Mouse (Mus musculus): ENCODE measurements around the gene Slc30a7. TPM values are rescaled to one million over a fixed set of nuclear protein-coding genes. Genes with fewer than 3 reads are reported as not detected.

The Slc30a7 gene
- 30.3 and 34.6 TPM in 2 replicates for polyA plus RNA-seq (2015; fragmentation: Nextera tagmentation; extraction: Ambion mirVana)

DNA sequence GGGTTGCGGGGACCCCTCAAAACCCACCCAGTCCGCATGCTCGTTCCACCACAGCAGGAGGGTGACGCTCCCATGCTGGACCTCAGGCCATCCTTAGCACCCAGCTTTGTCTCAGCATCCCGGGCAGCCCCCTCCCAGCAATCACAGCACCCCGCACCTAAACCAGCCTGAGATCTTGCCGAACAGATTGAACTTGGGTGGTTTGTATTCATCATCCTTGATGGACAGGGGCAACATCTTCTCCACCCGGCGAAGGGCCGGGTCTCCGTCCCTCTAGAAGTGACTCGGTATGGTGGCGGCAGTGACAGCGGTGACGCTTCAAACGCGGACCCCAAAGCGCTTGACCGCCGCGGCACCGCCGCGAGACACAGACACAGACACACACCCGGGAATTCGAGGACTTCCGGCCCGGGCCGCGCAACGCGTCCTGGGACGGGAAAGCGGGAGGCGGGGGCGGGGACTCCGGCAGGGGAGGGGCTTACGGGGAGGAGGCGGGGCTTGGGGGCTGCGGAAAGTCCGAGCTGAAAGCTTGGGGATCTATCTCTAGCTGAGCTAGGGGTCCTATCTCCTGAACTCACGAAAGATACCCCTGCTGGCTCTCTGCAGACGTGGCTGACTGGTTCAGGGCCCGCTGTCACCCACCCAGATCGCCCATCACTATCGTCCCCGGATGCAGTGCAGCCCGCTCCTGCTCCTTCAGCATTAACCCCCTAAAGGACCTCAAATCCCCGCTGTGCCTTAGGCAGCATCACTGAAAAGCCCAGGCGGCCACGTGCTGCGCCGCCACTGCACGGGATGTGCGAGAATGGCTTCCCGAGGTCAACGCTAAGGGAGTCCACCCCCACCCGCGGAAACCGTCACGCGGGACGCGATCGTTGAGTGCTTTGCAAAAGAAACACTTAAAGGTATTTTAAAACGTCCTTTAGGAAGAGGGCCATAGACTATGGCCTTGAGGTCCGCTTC is at the start of gene Slc30a7, which contains the start of gene Extl2:
Slc30a7 (minus strand) TSS at position 429 of the 963 bp plus-strand sequence.
Extl2 (plus strand) TSS at position 485 of the 963 bp plus-strand sequence.
- Histone ChIP-seq H3K9ac (ENCODE audit: low read length) (peak within 1 kb of the TSS; percentile 83), H3K27me3 (ENCODE audit: control insufficient read depth, insufficient read depth, low read depth, low read length) (no peaks in the 10 kb centered on the region), H3K4me2 (ENCODE audit: low read depth, low read length) (peak within 1 kb of the TSS; percentile 99), H3K36me3 (ENCODE audit: control insufficient read depth, insufficient read depth, low read length) (peaks cover 8% of the 10 kb centered on the region; the same call in 1 of the 2 replicates), H3K4me1 (replicated peaks; ENCODE audit: control insufficient read depth, insufficient read depth, low read length) (peaks cover 9% of the 10 kb centered on the region), H3K27ac (ENCODE audit: low read length) (peak within 1 kb of the TSS; percentile 90), H3K9me3 (ENCODE audit: control insufficient read depth, low read length) (no peaks in the 10 kb centered on the region), H3K4me3 (ENCODE audit: low read length) (peak within 1 kb of the TSS; percentile 89)
- under 1% methylated on average over 67 of the region's 67 CpGs for WGBS
- peak; percentile 96 for ATAC-seq (ENCODE audit: low read depth)

DNA sequence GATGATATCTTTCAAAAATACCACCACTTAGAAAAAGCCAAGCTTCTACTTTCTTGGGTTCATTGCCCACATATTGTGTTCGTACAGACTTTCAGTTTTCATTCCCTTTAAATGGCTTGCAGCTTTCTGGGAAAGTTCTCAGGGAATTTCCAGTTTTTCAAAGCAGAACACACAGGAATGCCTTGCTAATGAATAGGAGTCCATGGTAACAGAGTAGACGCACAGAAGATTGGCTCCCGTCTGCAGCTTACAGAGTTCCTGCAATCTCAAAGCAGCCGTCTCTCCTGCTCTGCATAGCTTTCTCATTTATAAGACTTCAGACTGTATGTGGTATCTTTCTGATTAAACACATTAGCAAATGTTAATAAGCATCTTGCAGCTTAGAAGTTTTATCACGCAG is 39.8 kb upstream of the Slc30a7 start:
- H3K27ac ChIP-seq (ENCODE audit: low read length): no peak overlapping the region
- H3K4me2 ChIP-seq (ENCODE audit: low read depth, low read length): no peak overlapping the region
- no peaks in the 10 kb centered on the region for H3K4me1 ChIP-seq (replicated peaks; ENCODE audit: control insufficient read depth, insufficient read depth, low read length)
- no peak overlapping the region for H3K9ac ChIP-seq (ENCODE audit: low read length)
- no peaks in the 10 kb centered on the region for H3K36me3 ChIP-seq (ENCODE audit: control insufficient read depth, insufficient read depth, low read length)
- ATAC-seq (ENCODE audit: low read depth): no peak
- no peaks in the 10 kb centered on the region for H3K9me3 ChIP-seq (ENCODE audit: control insufficient read depth, low read length)
- no peak overlapping the region for H3K4me3 ChIP-seq (ENCODE audit: low read length)
- H3K27me3 ChIP-seq (ENCODE audit: control insufficient read depth, insufficient read depth, low read depth, low read length): no peaks in the 10 kb centered on the region
- WGBS: 56% methylated on average over 5 of the region's 5 CpGs

DNA sequence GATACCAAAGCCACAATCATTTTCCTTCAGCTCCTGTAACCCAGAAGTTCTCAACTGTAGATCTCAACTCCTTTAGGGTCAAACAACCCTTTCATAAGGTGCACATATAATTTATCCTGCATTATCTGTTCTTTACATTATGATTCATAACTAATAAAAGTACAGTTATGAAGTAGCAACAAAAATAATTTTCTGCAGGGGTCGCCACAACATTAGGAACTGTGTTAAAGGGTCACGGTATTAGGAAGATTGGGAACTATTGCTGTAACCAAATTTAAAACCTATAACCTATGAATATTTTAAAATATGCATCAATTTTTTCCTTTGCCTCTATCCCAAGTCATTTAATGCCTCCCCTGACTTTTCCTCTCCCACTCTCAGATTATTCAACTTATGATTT is 38.8 kb upstream of the Slc30a7 start:
- WGBS: 52% methylated on average over 2 of the region's 2 CpGs
- ATAC-seq (ENCODE audit: low read depth): no peak

DNA sequence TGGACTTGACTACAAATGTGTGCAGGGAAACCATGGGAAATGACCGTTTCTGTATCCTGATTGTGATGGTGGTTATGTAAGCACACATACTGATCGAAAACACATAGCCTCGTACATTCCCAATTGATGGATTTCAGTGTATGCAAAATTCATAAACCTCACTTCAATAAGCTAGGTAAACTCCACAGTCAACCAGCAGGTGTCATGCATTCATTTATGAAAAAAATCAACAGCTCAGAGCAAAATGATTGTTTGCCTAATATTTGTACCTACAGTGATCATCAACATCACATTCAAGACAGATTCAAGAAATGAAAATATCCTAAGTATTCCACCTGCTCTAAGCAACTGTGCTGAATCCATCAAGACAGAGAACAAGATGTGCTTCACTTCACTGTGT is 33.6 kb upstream of the Slc30a7 start:
- no peaks in the 10 kb centered on the region for H3K4me1 ChIP-seq (replicated peaks; ENCODE audit: control insufficient read depth, insufficient read depth, low read length)
- H3K4me2 ChIP-seq (ENCODE audit: low read depth, low read length): no peak overlapping the region
- no peak for ATAC-seq (ENCODE audit: low read depth)
- no peak overlapping the region for H3K9ac ChIP-seq (ENCODE audit: low read length)
- 75% methylated on average over 3 of the region's 3 CpGs for WGBS
- no peak overlapping the region for H3K4me3 ChIP-seq (ENCODE audit: low read length)
- no peaks in the 10 kb centered on the region for H3K9me3 ChIP-seq (ENCODE audit: control insufficient read depth, low read length)
- no peaks in the 10 kb centered on the region for H3K36me3 ChIP-seq (ENCODE audit: control insufficient read depth, insufficient read depth, low read length)
- H3K27me3 ChIP-seq (ENCODE audit: control insufficient read depth, insufficient read depth, low read depth, low read length): no peaks in the 10 kb centered on the region
- H3K27ac ChIP-seq (ENCODE audit: low read length): no peak overlapping the region

More for the DNA sequence above, 38.8 kb upstream of the Slc30a7 start:
- no peak overlapping the region for H3K4me3 ChIP-seq (ENCODE audit: low read length)
- no peaks in the 10 kb centered on the region for H3K36me3 ChIP-seq (ENCODE audit: control insufficient read depth, insufficient read depth, low read length)
- no peak overlapping the region for H3K27ac ChIP-seq (ENCODE audit: low read length)
- no peaks in the 10 kb centered on the region for H3K4me1 ChIP-seq (replicated peaks; ENCODE audit: control insufficient read depth, insufficient read depth, low read length)
- no peaks in the 10 kb centered on the region for H3K9me3 ChIP-seq (ENCODE audit: control insufficient read depth, low read length)
- no peak overlapping the region for H3K4me2 ChIP-seq (ENCODE audit: low read depth, low read length)
- H3K27me3 ChIP-seq (ENCODE audit: control insufficient read depth, insufficient read depth, low read depth, low read length): no peaks in the 10 kb centered on the region
- no peak overlapping the region for H3K9ac ChIP-seq (ENCODE audit: low read length)

DNA sequence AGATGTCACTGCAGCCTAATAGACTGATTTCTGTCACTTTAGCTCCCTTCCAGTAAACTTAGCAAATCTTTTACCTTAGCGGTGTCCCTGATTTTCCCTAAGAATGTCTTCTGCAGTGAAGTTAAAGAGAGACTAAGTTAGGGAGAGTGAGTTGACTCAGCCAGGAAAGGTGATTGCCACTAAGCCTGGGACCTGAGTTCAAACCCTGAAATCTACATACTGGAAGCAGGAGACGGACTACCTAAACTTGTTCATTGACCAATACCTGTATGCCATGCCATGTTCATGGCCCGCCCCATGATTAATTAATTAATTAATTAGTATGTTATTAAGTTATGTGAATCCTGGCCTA is 26.6 kb upstream of the Slc30a7 start:
- WGBS: 63% methylated on average over 3 of the region's 3 CpGs
- H3K4me1 ChIP-seq (replicated peaks; ENCODE audit: control insufficient read depth, insufficient read depth, low read length): no peaks in the 10 kb centered on the region
- no peaks in the 10 kb centered on the region for H3K9me3 ChIP-seq (ENCODE audit: control insufficient read depth, low read length)
- H3K9ac ChIP-seq (ENCODE audit: low read length): no peak overlapping the region
- H3K4me2 ChIP-seq (ENCODE audit: low read depth, low read length): no peak overlapping the region
- H3K36me3 ChIP-seq (ENCODE audit: control insufficient read depth, insufficient read depth, low read length): no peaks in the 10 kb centered on the region
- no peak overlapping the region for H3K4me3 ChIP-seq (ENCODE audit: low read length)
- ATAC-seq (ENCODE audit: low read depth): no peak
- H3K27ac ChIP-seq (ENCODE audit: low read length): no peak overlapping the region
- no peaks in the 10 kb centered on the region for H3K27me3 ChIP-seq (ENCODE audit: control insufficient read depth, insufficient read depth, low read depth, low read length)

DNA sequence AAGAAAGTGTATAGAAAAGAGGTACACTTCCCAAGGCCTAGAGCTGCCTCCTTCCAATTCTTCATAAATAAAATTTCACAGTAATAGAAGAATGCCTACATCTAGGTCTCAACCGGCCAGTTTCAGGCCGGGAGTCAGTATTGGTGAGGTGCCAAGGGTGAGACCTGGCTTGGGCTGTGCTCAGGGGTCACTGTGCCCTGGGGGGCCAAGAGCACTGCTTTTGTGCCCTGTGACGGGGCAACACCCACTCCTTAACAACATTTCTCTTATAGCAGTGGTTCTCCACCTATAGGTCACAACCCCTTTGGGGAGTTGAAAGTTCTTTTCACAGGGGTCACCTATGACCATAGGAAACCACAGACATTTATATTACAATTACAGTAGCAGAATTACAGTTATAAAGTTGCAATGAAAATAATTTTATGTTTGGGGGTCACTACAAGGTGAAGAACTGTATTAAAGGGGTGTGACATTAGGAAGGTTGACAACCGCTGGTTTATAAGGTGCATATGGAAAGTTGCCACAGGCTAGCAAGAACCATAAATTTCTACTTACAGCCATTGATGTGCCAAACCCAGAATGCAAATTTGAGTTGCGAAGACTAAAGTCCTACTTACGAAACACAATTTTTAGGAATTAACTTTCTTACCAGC is 26.1 kb upstream of the Slc30a7 start:
- Histone ChIP-seq H3K27ac (ENCODE audit: low read length) (no peak overlapping the region), H3K4me1 (replicated peaks; ENCODE audit: control insufficient read depth, insufficient read depth, low read length) (no peaks in the 10 kb centered on the region), H3K4me3 (ENCODE audit: low read length) (no peak overlapping the region), H3K9me3 (ENCODE audit: control insufficient read depth, low read length) (no peaks in the 10 kb centered on the region), H3K36me3 (ENCODE audit: control insufficient read depth, insufficient read depth, low read length) (no peaks in the 10 kb centered on the region), H3K4me2 (ENCODE audit: low read depth, low read length) (no peak overlapping the region), H3K9ac (ENCODE audit: low read length) (no peak overlapping the region), H3K27me3 (ENCODE audit: control insufficient read depth, insufficient read depth, low read depth, low read length) (no peaks in the 10 kb centered on the region)
- no peak for ATAC-seq (ENCODE audit: low read depth)
- WGBS: 53% methylated on average over 6 of the region's 6 CpGs

DNA sequence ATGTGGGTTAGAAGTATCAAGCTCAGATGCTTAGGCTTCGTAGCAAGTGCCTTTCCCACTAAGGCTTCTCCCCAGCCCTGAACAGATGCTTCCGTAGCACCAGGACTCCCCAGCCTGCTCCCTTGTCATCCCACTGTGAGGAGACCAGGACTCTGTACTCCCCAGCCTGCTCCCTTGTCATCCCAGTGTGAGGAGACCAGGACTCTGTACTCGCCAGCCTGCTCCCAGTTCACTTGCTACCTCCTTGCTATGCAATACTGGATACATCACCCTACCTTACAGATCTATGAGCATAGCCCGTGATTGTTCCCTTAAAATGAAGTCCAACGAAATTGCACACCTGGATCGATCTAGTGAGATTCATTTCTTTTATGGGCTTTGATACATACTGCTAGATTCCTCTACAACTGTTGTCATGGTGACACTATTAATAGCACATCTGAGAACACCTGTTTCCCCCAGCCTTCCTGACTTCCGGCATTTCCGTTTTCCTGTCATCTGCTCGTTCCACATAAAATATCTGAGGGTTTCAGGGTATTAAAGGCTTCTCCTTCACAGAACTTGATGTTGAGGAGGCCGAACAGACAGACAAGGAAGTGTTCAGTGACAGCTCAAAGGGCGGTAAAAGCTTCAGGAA is 23.1 kb upstream of the Slc30a7 start:
- WGBS: 55% methylated on average over 11 of the region's 11 CpGs
- ATAC-seq (ENCODE audit: low read depth): no peak

DNA sequence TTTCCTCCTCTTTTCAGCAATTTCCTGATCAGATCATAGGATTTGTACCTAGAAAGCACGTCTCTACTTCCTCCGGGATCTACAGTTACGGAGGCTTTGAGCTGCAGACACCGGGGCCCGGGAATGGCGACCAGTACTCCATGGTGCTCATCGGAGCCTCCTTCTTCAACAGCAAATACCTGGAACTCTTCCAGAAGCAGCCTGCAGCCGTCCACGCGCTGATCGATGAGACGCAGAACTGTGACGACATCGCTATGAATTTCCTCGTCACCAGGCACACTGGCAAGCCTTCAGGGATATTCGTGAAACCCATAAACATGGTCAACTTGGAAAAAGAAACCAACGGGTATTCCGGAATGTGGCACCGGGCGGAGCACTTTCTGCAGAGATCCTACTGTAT is 19.8 kb upstream of the Slc30a7 start:
- no peak for ATAC-seq (ENCODE audit: low read depth)
- H3K27me3 ChIP-seq (ENCODE audit: control insufficient read depth, insufficient read depth, low read depth, low read length): no peaks in the 10 kb centered on the region
- H3K4me3 ChIP-seq (ENCODE audit: low read length): no peak overlapping the region
- H3K9ac ChIP-seq (ENCODE audit: low read length): no peak overlapping the region
- no peaks in the 10 kb centered on the region for H3K9me3 ChIP-seq (ENCODE audit: control insufficient read depth, low read length)
- peaks cover 8% of the 10 kb centered on the region for H3K36me3 ChIP-seq (ENCODE audit: control insufficient read depth, insufficient read depth, low read length)
- 87% methylated on average over 20 of the region's 20 CpGs for WGBS
- H3K4me1 ChIP-seq (replicated peaks; ENCODE audit: control insufficient read depth, insufficient read depth, low read length): no peaks in the 10 kb centered on the region
- H3K4me2 ChIP-seq (ENCODE audit: low read depth, low read length): no peak overlapping the region
- H3K27ac ChIP-seq (ENCODE audit: low read length): no peak overlapping the region

More for the DNA sequence above, 23.1 kb upstream of the Slc30a7 start:
- no peaks in the 10 kb centered on the region for H3K9me3 ChIP-seq (ENCODE audit: control insufficient read depth, low read length)
- no peak overlapping the region for H3K9ac ChIP-seq (ENCODE audit: low read length)
- H3K4me2 ChIP-seq (ENCODE audit: low read depth, low read length): no peak overlapping the region
- peaks cover 8% of the 10 kb centered on the region for H3K36me3 ChIP-seq (ENCODE audit: control insufficient read depth, insufficient read depth, low read length)
- no peaks in the 10 kb centered on the region for H3K27me3 ChIP-seq (ENCODE audit: control insufficient read depth, insufficient read depth, low read depth, low read length)
- H3K4me1 ChIP-seq (replicated peaks; ENCODE audit: control insufficient read depth, insufficient read depth, low read length): no peaks in the 10 kb centered on the region
- no peak overlapping the region for H3K4me3 ChIP-seq (ENCODE audit: low read length)
- H3K27ac ChIP-seq (ENCODE audit: low read length): no peak overlapping the region

DNA sequence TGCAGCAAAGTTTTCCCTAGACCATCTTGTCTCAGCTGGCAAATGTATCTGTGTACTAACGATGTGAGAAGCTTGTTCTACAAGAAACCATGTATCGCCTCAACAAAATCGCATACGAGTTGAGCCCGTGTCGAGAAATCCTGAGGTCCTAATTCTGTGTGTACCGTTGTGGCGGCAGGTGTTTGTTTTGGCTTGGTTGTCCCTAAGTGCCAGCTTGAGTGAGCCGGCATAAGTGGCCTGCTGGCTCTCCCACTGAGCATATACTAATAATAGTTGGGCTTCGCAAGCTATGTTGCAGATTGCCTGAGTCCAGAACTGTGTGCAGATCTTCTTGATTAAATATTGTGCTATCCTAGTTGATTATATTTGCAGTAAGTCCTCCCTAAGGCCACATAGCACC is 18.5 kb upstream of the Slc30a7 start:
- WGBS: 78% methylated on average over 10 of the region's 10 CpGs
- peaks cover 8% of the 10 kb centered on the region for H3K36me3 ChIP-seq (ENCODE audit: control insufficient read depth, insufficient read depth, low read length)
- no peaks in the 10 kb centered on the region for H3K9me3 ChIP-seq (ENCODE audit: control insufficient read depth, low read length)
- H3K9ac ChIP-seq (ENCODE audit: low read length): no peak overlapping the region
- H3K4me3 ChIP-seq (ENCODE audit: low read length): no peak overlapping the region
- no peaks in the 10 kb centered on the region for H3K27me3 ChIP-seq (ENCODE audit: control insufficient read depth, insufficient read depth, low read depth, low read length)
- 0 out of 2 replicates have a peak, but pooled peaks have one; percentile 49 for ATAC-seq (ENCODE audit: low read depth)
- no peaks in the 10 kb centered on the region for H3K4me1 ChIP-seq (replicated peaks; ENCODE audit: control insufficient read depth, insufficient read depth, low read length)
- no peak overlapping the region for H3K27ac ChIP-seq (ENCODE audit: low read length)
- no peak overlapping the region for H3K4me2 ChIP-seq (ENCODE audit: low read depth, low read length)

Measured in lung, embryonic 16.5 days (tissue).